Mouse (Mus musculus) olfactory bulb, adult 2 months (tissue): ENCODE data around the gene Hivep3.

Source experiments
- CTCF ChIP-seq: fragments of 200-500 bp; IDR thresholded peaks from 2 replicates; pipeline ENCODE4 v1.5.1; 2012; ENCODE audit warnings: low read depth, mild to moderate bottlenecking, low read length, moderate library complexity; ENCODE audit not compliant: insufficient read depth
- POLR2A ChIP-seq: fragments of 200-500 bp; IDR thresholded peaks from 2 replicates; pipeline ENCODE4 v1.6.1; 2012; ENCODE audit warnings: mild to moderate bottlenecking, low read depth, low read length, moderate library complexity; ENCODE audit not compliant: insufficient read depth

DNA sequence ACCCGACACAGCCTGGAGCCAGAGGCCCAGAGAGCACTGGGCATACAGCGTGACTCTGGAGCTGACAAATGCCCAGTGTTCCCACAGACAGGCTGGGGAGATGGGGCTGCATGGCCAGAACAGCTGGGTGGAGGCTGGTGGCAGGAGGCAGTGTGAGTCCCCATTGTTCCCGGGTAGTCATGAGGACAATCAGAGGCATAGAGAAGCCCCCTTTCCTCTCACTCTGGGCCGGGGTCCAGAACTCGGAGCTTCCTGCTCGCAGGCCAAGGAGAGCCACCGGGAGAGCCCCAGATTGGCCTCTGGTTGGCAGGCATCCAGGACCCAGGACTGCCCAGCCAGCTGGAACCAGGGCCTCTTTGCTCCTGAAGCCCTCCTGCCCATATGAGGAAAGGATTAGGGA is 204.3 kb downstream of the Hivep3 start:
- TF ChIP-seq CTCF = no peak
- no peak for TF ChIP-seq POLR2A
